Mouse (Mus musculus) heart, postnatal 0 days (tissue): Measurements from ENCODE around the gene 1110008L16Rik. TPM values are rescaled to one million over a fixed set of nuclear protein-coding genes. Genes with fewer than 3 reads are reported as not detected.

Source experiments
- ATAC-seq: fragments of 200-750 bp; cut with Nextera tagmentation; 2 replicates; pipeline ENCODE4 v1.8.0; 2017; ENCODE audit warnings: low read depth, moderate number of reproducible peaks, moderate library complexity; ENCODE audit not compliant: insufficient read depth
- DNase-seq: peaks from one replicate; pipeline ENCODE4 v3.0.0-alpha.2; 2016; ENCODE audit warnings: low spot score
- H3K27ac ChIP-seq: fragments of 300-500 bp; sonication (generic); 2 replicates; pipeline ENCODE4 v1.5.1; 2014; ENCODE audit warnings: low read depth, mild to moderate bottlenecking
- H3K27me3 ChIP-seq: fragments of 300-500 bp; sonication (generic); 2 replicates; pipeline ENCODE4 v1.6.1; 2014; ENCODE audit warnings: low read length, mixed read lengths; ENCODE audit not compliant: control insufficient read depth, insufficient read depth
- H3K36me3 ChIP-seq: fragments of 300-500 bp; sonication (generic); replicated peaks from 2 replicates; pipeline ENCODE4 v1.6.1; 2014; ENCODE audit warnings: low read length, mixed read lengths; ENCODE audit not compliant: control insufficient read depth, insufficient read depth
- H3K4me1 ChIP-seq: fragments of 300-500 bp; sonication (generic); 2 replicates; pipeline ENCODE4 v1.6.1; 2014; ENCODE audit warnings: antibody characterized with exemption; ENCODE audit not compliant: control insufficient read depth, insufficient read depth
- H3K4me2 ChIP-seq: fragments of 300-500 bp; sonication (generic); 2 replicates; pipeline ENCODE4 v1.6.1; 2014; ENCODE audit warnings: low read depth, mild to moderate bottlenecking, low read length, moderate library complexity
- H3K4me3 ChIP-seq: fragments of 300-500 bp; sonication (generic); 2 replicates; pipeline ENCODE4 v1.5.1; 2014; ENCODE audit warnings: low read depth, low read length
- H3K9ac ChIP-seq: fragments of 300-500 bp; sonication (generic); replicated peaks from 2 replicates; pipeline ENCODE4 v1.6.1; 2014; ENCODE audit warnings: low read depth, low read length, mixed read lengths
- H3K9me3 ChIP-seq: fragments of 300-500 bp; sonication (generic); replicated peaks from 2 replicates; pipeline ENCODE4 v1.6.1; 2016; ENCODE audit warnings: low read length; ENCODE audit not compliant: control insufficient read depth
- CTCF ChIP-seq: IDR thresholded peaks from 2 replicates; pipeline ENCODE4 v1.5.1; 2016; ENCODE audit warnings: antibody characterized with exemption, control low read depth, low read depth
- EP300 ChIP-seq: IDR thresholded peaks from 2 replicates; pipeline ENCODE4 v1.6.1; 2016; ENCODE audit warnings: antibody characterized with exemption, low read depth
- WGBS: fragments of 180-500 bp; shearing (Covaris S2); extraction: QIAGEN DNeasy Blood & Tissue Kit; methylation state at CpG from one replicate; pipeline ENCODE4 v1.1.7; 2014; 5-methylcytosine and 5-hydroxymethylcytosine counted together
- polyA plus RNA-seq: library from polyadenylated mRNA; unstranded; fragments of >200 nt; fragmentation: Nextera tagmentation; extraction: Ambion mirVana; gene quantifications from 2 replicates; pipeline ENCODE4 v1.2.1, GENCODE M21; 2015
- total RNA-seq: library from RNA; depleted of rRNA; stranded (reverse); fragments of >200 nt; gene quantifications from 2 replicates; pipeline ENCODE4 v1.2.3, GENCODE M21; 2014; ENCODE audit warnings: low replicate concordance

The 1110008L16Rik gene
- total and polyA plus RNA-seq, 2 experiments from 2014 or later = 6.0 to 7.3 TPM

- Histone ChIP-seq H3K9me3 (no peaks in the 10 kb centered on the region), H3K9ac (no peak overlapping the region), H3K4me3 (no peak overlapping the region), H3K27me3 (no peaks in the 10 kb centered on the region), H3K36me3 (peaks cover 21% of the 10 kb centered on the region), H3K27ac (no peak overlapping the region), H3K4me1 (peaks cover 22% of the 10 kb centered on the region), H3K4me2 (peak overlapping the region; percentile 82; the same call in 1 of the 2 replicates)
- WGBS = 81% methylated on average over 3 of the region's 3 CpGs
- no peak for DNase-seq
- no peak for TF ChIP-seq CTCF
- TF ChIP-seq EP300 = no peak
- no peak for ATAC-seq
Measured at GRCm38 (mm10) chr12:55300820-55301351, 1.5 kb downstream of the 1110008L16Rik start.

DNA sequence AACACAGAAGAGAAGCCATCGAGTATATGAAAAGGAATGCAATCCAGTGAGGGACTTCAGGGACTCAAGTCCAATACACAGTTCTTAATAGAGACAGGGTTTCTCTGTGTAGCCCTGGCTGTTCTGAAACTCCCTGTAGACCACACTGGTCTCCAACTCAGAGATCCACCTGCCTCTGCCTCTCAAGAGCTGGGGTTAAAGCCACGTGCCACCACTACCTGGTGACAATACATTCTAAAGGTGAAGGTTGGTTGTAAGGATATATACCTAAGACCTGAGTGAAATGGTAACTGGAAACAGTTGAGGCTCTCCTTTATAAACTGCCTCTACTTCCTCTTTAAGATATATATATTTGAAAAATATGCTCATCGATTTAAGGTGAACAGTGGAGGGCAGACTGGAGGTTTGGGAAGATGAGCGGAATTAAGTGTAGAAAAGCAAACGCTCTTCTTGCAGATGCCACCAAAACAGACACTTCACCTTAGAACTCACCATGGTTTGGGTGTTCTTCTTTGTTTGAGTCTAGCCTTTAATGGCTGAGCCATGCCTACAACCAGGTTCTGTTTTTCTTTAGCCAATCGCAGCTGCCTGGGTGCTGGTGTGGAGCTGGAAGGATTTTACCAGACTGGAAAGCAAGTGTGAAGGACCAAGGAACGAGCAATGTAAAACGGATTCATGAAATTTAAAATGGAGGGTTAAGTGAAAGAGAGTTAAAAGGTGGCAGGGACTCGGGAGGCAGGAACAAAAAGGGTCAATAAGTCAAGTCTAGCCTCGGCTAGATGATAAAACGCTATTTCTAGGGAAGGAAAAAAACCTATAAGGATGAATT, 2.3 kb downstream of the 1110008L16Rik start:
- ATAC-seq (no peak), DNase-seq (peak; percentile 43)
- peak overlapping the region; percentile 60 for H3K9ac ChIP-seq
- no peaks in the 10 kb centered on the region for H3K27me3 ChIP-seq
- WGBS = 43% methylated on average over 11 of the region's 11 CpGs
- peaks cover 16% of the 10 kb centered on the region for H3K36me3 ChIP-seq
- peaks cover 22% of the 10 kb centered on the region for H3K4me1 ChIP-seq
- H3K9me3 ChIP-seq = no peaks in the 10 kb centered on the region
- H3K27ac ChIP-seq = peak overlapping the region; percentile 88
- no peak for TF ChIP-seq CTCF
- TF ChIP-seq EP300 = no peak
- peak overlapping the region; percentile 82 for H3K4me2 ChIP-seq
- H3K4me3 ChIP-seq = peak overlapping the region; percentile 53

- H3K9ac ChIP-seq = peak within 1 kb of the TSS; percentile 60
- H3K27me3 ChIP-seq = no peaks in the 10 kb centered on the region
- peak; percentile 95 for ATAC-seq
- WGBS = under 1% methylated on average over 55 of the region's 55 CpGs
- peak within 1 kb of the TSS; percentile 82 for H3K4me2 ChIP-seq
- peak; percentile 96 for DNase-seq
- H3K4me1 ChIP-seq = peaks cover 22% of the 10 kb centered on the region
- H3K9me3 ChIP-seq = no peaks in the 10 kb centered on the region
- TF ChIP-seq EP300 = no peak
- no peak for TF ChIP-seq CTCF
- peak within 1 kb of the TSS; percentile 53 for H3K4me3 ChIP-seq
- H3K27ac ChIP-seq = peak within 1 kb of the TSS; percentile 88
- H3K36me3 ChIP-seq = peaks cover 8% of the 10 kb centered on the region
Measured at GRCm38 (mm10) chr12:55302485-55303441, 3.4 kb downstream of the 1110008L16Rik start, which contains the start of gene Ppp2r3c. Gene Ppp2r3c (minus strand): TSS chr12:55302998.

- no peaks in the 10 kb centered on the region for H3K27me3 ChIP-seq
- no peak for DNase-seq
- ATAC-seq = no peak
- no peaks in the 10 kb centered on the region for H3K9me3 ChIP-seq
- H3K9ac ChIP-seq = no peak overlapping the region
- 94% methylated on average over 4 of the region's 4 CpGs for WGBS
- H3K4me3 ChIP-seq = no peak overlapping the region
- H3K27ac ChIP-seq = no peak overlapping the region
- peaks cover 16% of the 10 kb centered on the region for H3K4me1 ChIP-seq
- no peak overlapping the region for H3K4me2 ChIP-seq
- TF ChIP-seq EP300 (no peak), CTCF (no peak)
- H3K36me3 ChIP-seq = no peaks in the 10 kb centered on the region
Measured at GRCm38 (mm10) chr12:55306371-55306770, 7.0 kb downstream of the 1110008L16Rik start.

GRCm38 (mm10) chr12:55307566-55307965, 8.2 kb downstream of the 1110008L16Rik start:
- TF ChIP-seq CTCF (no peak), EP300 (no peak)
- H3K4me3 ChIP-seq = no peak overlapping the region
- peaks cover 9% of the 10 kb centered on the region for H3K4me1 ChIP-seq
- no peaks in the 10 kb centered on the region for H3K9me3 ChIP-seq
- no peak for ATAC-seq
- no peak overlapping the region for H3K4me2 ChIP-seq
- DNase-seq = no peak
- no peaks in the 10 kb centered on the region for H3K27me3 ChIP-seq
- peak overlapping the region; percentile 32 for H3K27ac ChIP-seq
- H3K9ac ChIP-seq = no peak overlapping the region
- no peaks in the 10 kb centered on the region for H3K36me3 ChIP-seq
- 78% methylated on average over 6 of the region's 6 CpGs for WGBS
